Mouse (Mus musculus) lung, adult 2 months (tissue): ENCODE results near the gene Bcar1. TPM values are rescaled to one million over a fixed set of nuclear protein-coding genes. Genes with fewer than 3 reads are reported as not detected.

Experiments
- DNase-seq: peaks from one replicate; pipeline ENCODE4 v3.0.0; 2022
- H3K4me1 ChIP-seq: fragments of 200-500 bp; 2 replicates; pipeline ENCODE4 v1.6.1; 2011; ENCODE audit warnings: low read length; ENCODE audit not compliant: control insufficient read depth, insufficient read depth
- H3K4me3 ChIP-seq: fragments of 200-500 bp; replicated peaks from 2 replicates; pipeline ENCODE3; 2011; ENCODE audit warnings: low read depth, mild to moderate bottlenecking, control low read depth, low read length; ENCODE audit errors: extremely low read depth
- CTCF ChIP-seq: fragments of 200-500 bp; IDR thresholded peaks from 2 replicates; pipeline ENCODE4 v1.5.1; 2011; ENCODE audit warnings: mild to moderate bottlenecking, low read length, control low read depth; ENCODE audit not compliant: insufficient read depth
- POLR2A ChIP-seq: fragments of 200-500 bp; IDR thresholded peaks from 2 replicates; pipeline ENCODE4 v1.6.1; 2011; ENCODE audit warnings: low read depth, mild to moderate bottlenecking, control low read depth, low read length, borderline replicate concordance; ENCODE audit errors: extremely low read depth
- WGBS: fragments of 180-500 bp; shearing (Covaris S2); methylation state at CpG from one replicate; pipeline ENCODE4 v1.1.7; 2018; 5-methylcytosine and 5-hydroxymethylcytosine counted together
- polyA plus RNA-seq: library from polyadenylated mRNA; depleted of rRNA; stranded (reverse); fragments of >200 nt; gene quantifications from 2 replicates; pipeline ENCODE4 v1.2.3, GENCODE M21; 2012

Gene Bcar1
- polyA plus RNA-seq, 1 experiment = 81.4 TPM

GRCm38 (mm10) chr8:111720115-111720544 is 23.5 kb downstream of the Bcar1 start:
- peaks cover 19% of the 10 kb centered on the region for H3K4me1 ChIP-seq
- TF ChIP-seq CTCF (no peak), POLR2A (no peak)
- no peak overlapping the region for H3K4me3 ChIP-seq
- WGBS = 40% methylated on average over 4 of the region's 4 CpGs
- no peak for DNase-seq

- H3K4me1 ChIP-seq = peaks cover 13% of the 10 kb centered on the region
- DNase-seq = no peak
- 47% methylated on average over 5 of the region's 5 CpGs for WGBS
- no peak overlapping the region for H3K4me3 ChIP-seq
- TF ChIP-seq POLR2A = no peak
- TF ChIP-seq CTCF = no peak
Observed at GRCm38 (mm10) chr8:111718937-111719336, 24.7 kb downstream of the Bcar1 start.

- WGBS = 38% methylated on average over 6 of the region's 6 CpGs
- TF ChIP-seq CTCF (peak; percentile 61), POLR2A (no peak)
- Histone ChIP-seq H3K4me3 (no peak overlapping the region), H3K4me1 (peaks cover 13% of the 10 kb centered on the region)
- no peak for DNase-seq
Observed at GRCm38 (mm10) chr8:111717866-111718265, 25.7 kb downstream of the Bcar1 start.

GRCm38 (mm10) chr8:111717488-111717792 is 26.2 kb downstream of the Bcar1 start:
- H3K4me3 ChIP-seq = no peak overlapping the region
- WGBS = 64% methylated on average over 4 of the region's 4 CpGs
- DNase-seq = no peak
- H3K4me1 ChIP-seq = peaks cover 13% of the 10 kb centered on the region
- TF ChIP-seq CTCF (no peak), POLR2A (no peak)

GRCm38 (mm10) chr8:111716603-111717487 is 26.8 kb downstream of the Bcar1 start:
- TF ChIP-seq CTCF (no peak), POLR2A (no peak)
- 54% methylated on average over 10 of the region's 10 CpGs for WGBS
- no peak for DNase-seq

GRCm38 (mm10) chr8:111715514-111715913 is 28.1 kb downstream of the Bcar1 start:
- WGBS = 84% methylated on average over 13 of the region's 13 CpGs
- TF ChIP-seq POLR2A (no peak), CTCF (no peak)
- Histone ChIP-seq H3K4me1 (peaks cover 13% of the 10 kb centered on the region), H3K4me3 (no peak overlapping the region)
- no peak for DNase-seq

More at GRCm38 (mm10) chr8:111716603-111717487, 26.8 kb downstream of the Bcar1 start:
- Histone ChIP-seq H3K4me3 (no peak overlapping the region), H3K4me1 (peaks cover 13% of the 10 kb centered on the region)

GRCm38 (mm10) chr8:111714295-111714694 is 29.3 kb downstream of the Bcar1 start:
- TF ChIP-seq POLR2A (no peak), CTCF (no peak)
- no peak for DNase-seq
- H3K4me3 ChIP-seq = no peak overlapping the region
- peaks cover 13% of the 10 kb centered on the region for H3K4me1 ChIP-seq
- WGBS = 92% methylated on average over 12 of the region's 12 CpGs

GRCm38 (mm10) chr8:111713817-111714216 is 29.8 kb downstream of the Bcar1 start:
- TF ChIP-seq CTCF (no peak), POLR2A (no peak)
- Histone ChIP-seq H3K4me3 (no peak overlapping the region), H3K4me1 (peaks cover 13% of the 10 kb centered on the region)
- DNase-seq = no peak
- 93% methylated on average over 25 of the region's 25 CpGs for WGBS

- H3K4me3 ChIP-seq = no peak overlapping the region
- no peak for DNase-seq
- WGBS = 89% methylated on average over 11 of the region's 11 CpGs
- peaks cover 13% of the 10 kb centered on the region for H3K4me1 ChIP-seq
- TF ChIP-seq POLR2A = no peak
- TF ChIP-seq CTCF = no peak
Observed at GRCm38 (mm10) chr8:111713291-111713690, 30.3 kb downstream of the Bcar1 start.

GRCm38 (mm10) chr8:111712588-111712987 is 31.0 kb downstream of the Bcar1 start:
- Histone ChIP-seq H3K4me1 (peaks cover 8% of the 10 kb centered on the region), H3K4me3 (no peak overlapping the region)
- DNase-seq = peak; percentile 63
- peak; percentile 85 for TF ChIP-seq CTCF
- no peak for TF ChIP-seq POLR2A
- WGBS = 73% methylated on average over 6 of the region's 6 CpGs
